Mouse (Mus musculus): Measurements from ENCODE around the gene 4930402H24Rik.

DNA sequence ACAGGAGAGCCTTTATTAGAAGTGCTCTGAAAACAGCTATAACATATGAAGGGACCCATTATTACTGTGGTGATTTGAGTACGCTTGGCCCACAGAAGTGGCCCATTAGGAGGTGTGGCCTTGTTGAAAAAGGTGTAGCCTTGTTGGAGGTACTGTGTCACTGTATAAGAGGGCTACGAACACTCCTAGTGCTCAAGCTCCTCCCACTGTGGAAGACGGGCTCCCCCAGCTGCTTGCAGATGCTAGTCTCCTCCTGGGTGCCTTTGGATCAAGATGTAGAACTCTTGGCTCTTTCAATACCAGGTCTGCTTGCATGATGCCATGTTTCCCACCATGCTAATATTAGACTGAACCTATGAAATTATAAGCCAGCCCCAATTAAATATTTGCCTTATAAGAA, 76.0 kb downstream of the 4930402H24Rik start:
- TF ChIP-seq CTCF (IDR thresholded peaks at IDR 0.05; ENCODE audit: borderline replicate concordance, control insufficient read depth, extremely low read depth, insufficient read depth, low read length, poor library complexity) (no peak), POLR2A (IDR thresholded peaks at IDR 0.05; ENCODE audit: control insufficient read depth, extremely low read depth, insufficient read depth, low read length, poor library complexity) (no peak)
